Mouse (Mus musculus): ENCODE data around the gene Klri1. TPM values are rescaled to one million over a fixed set of nuclear protein-coding genes. Genes with fewer than 3 reads are reported as not detected.
"Not testable (repeated sequence)": the region's sequence is repeated elsewhere in the genome, so short reads cannot be mapped to it uniquely, and the experiment has no call there.

Gene Klri1
- total RNA-seq (2021) = not detected
- long read RNA-seq, experiment 1 = 0 reads
- long read RNA-seq, experiment 2 = 0 reads

DNA sequence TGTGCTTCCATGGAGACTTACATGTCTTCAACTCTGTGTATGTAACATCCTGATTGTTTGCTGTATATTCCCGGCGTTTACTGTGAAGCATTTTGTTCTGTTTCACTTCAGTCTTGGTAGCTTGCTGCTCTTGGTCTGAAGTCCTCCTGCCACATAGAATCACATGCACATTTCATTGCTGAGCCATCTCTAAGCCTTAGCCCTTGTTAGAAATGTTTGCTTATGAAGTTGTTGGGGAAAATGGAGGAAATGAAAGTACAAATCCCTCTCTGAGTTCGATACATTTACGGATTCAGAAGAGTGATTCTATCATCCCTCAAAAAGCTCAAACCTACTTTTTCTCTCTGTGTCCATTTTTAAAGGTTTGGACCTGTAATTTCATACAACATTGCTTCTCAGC, at the start of gene Klri1:
Gene Klri1 (minus strand): TSS at position 101 of the 400 bp plus-strand sequence.
- DNase-seq = no peak

DNA sequence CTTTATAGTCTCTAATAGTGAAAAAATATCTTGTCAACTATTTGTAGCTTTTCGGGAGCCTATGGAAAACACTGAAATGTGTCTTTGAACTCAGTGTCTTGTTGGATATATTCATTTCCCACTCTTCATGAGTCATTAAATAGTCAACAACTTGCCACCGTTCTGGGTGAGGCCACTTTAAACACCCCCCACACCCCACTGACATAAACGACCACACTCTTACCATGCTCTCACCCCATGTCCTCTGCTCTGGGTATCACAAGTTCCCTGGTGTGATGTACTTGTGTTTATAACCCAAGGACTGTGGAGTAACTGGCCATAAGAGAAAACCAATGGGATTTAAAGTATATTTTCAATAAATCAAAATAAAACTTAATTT, 30.7 kb upstream of the Klri1 start:
- no peak for DNase-seq

- no peak for DNase-seq
Measured at GRCm38 (mm10) chr6:129747016-129747653, 30.2 kb upstream of the Klri1 start.

GRCm38 (mm10) chr6:129746151-129746550, 29.2 kb upstream of the Klri1 start:
- no peak for DNase-seq

DNA sequence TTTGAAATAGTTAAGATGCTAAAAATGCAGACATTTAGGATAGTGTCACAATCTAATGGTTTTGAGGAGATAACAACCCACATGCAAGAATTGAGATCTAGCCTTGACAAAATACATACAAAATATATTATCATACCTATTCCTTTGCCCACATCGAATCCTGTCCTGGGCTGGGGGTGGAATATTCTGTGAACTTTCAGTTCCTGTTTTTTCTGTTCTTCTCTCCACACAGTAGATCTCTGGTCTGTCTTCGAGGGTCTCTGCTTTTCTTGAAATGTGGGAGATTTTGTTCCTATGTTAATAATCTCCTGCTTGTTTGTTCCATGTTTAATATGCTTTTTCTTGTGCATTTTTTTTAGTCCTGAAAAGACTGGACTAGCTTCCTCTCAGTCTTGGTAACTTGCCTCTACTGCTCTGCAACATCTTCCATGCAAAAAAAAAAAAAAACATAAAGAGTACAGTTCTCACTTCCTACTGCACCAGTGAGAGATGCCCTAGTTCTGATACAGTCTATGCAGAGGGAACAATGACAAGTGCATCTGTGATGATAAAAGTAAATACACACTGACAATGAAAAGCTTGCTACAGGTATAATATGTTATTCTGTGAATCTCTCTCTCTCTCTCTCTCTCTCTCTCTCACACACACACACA, 23.3 kb upstream of the Klri1 start, which contains the start of gene Klri2:
Gene Klri2 (minus strand): TSS at position 416 of the 653 bp plus-strand sequence.
- no peak for DNase-seq

DNA sequence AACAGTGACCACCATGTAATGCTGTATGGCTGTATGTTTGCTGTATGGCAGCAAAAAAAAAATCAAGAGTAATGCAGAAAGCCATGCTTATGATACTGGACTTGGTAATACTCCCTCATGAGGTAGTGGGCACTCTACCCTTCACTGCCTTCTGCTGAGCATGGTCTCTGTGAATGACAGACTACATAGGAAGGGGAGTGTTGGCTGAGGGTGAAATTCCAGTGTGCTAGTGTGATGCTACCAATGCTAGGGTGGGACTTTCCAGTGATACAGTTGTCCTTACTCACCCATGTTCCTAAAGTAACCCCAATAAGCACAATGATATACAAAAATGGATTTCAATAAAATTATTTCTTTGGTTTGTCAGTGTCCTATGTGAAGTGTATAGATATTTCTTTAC, 19.5 kb upstream of the Klri1 start:
- DNase-seq = no peak

- DNase-seq = no peak
Measured at GRCm38 (mm10) chr6:129727237-129727636, 10.3 kb upstream of the Klri1 start.

- no peak for DNase-seq
Measured at GRCm38 (mm10) chr6:129721390-129721789, 4.5 kb upstream of the Klri1 start.

GRCm38 (mm10) chr6:129720487-129720886, 3.6 kb upstream of the Klri1 start:
- no peak for DNase-seq

- no peak for DNase-seq
Measured at GRCm38 (mm10) chr6:129713566-129713965, 3.4 kb downstream of the Klri1 start.

- DNase-seq = not testable (repeated sequence)
Measured at GRCm38 (mm10) chr6:129691436-129691835, 25.5 kb downstream of the Klri1 start.

- DNase-seq = no peak
Measured at GRCm38 (mm10) chr6:129680379-129680778, 36.6 kb downstream of the Klri1 start.

DNA sequence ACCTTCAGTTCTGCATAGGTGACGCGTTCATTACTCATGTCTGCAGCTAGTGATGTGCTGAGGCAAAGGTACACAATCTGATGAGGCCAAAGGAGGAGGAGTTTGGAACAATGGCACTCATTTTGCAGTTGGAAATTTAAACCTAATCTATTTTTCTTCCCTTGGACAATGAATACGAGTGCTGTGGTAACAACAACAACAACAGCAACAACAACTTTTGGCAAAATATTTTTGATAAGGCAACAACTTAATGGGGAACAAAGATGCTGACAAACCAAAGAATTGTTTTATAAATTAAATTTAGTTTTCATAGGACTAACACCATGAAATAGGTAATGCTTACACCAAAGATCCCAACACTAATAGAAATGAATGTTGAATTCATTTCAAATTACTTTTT, 38.1 kb downstream of the Klri1 start, which contains the start of gene Klrc1:
Gene Klrc1 (minus strand): TSS at position 101 of the 400 bp plus-strand sequence.
- no peak for DNase-seq

- DNase-seq = not testable (repeated sequence)
Measured at GRCm38 (mm10) chr6:129661301-129661700, 55.6 kb downstream of the Klri1 start.

- not testable (repeated sequence) for DNase-seq
Measured at GRCm38 (mm10) chr6:129660589-129660988, 56.3 kb downstream of the Klri1 start, which contains the start of gene Klrc2. Klrc2 (minus strand) TSS chr6:129660689.

Small RNA genes within 50 kb of the gene (microRNA-seq; reads per million reads assigned to microRNA genes)
- 0 reads per million in 2 experiments for gene Mir680-1

Other genes with a start within 250 kb of the Klri1 start
- gene Olr1, start 210.0 kb downstream of the Klri1 start, total RNA-seq (2021) = under 1 TPM in 1 of 2 experiments, not detected in 1; 0.11 TPM
- gene Tmem52b, start 204.6 kb downstream of the Klri1 start, total RNA-seq (2021) = not detected
- 10 to 100 TPM; 30.3 to 32.8 TPM for gene Gabarapl1, start 184.0 kb downstream of the Klri1 start, total RNA-seq (2021)
- not detected for gene Klre1, start 139.2 kb downstream of the Klri1 start, total RNA-seq (2021)
- gene Klrd1, start 125.3 kb downstream of the Klri1 start, total RNA-seq (2021) = not detected
- not detected for gene Klrk1, start 93.3 kb downstream of the Klri1 start, total RNA-seq (2021)
- gene Klrc3, start 73.8 kb downstream of the Klri1 start, total RNA-seq (2021) = not detected
- gene Klrc2, start 56.4 kb downstream of the Klri1 start, total RNA-seq (2021) = not detected
- not detected for gene Klrc1, start 38.2 kb downstream of the Klri1 start, total RNA-seq (2021)
- not detected for gene Klri2, start 23.4 kb upstream of the Klri1 start, total RNA-seq (2021)
- not detected for gene Gm156, start 67.1 kb upstream of the Klri1 start, total RNA-seq (2021)
- not detected for gene Gm17631, start 145.5 kb upstream of the Klri1 start, total RNA-seq (2021)
- under 1 TPM in 1 of 2 experiments, not detected in 1; 0.23 TPM for gene Klra17, start 159.5 kb upstream of the Klri1 start, total RNA-seq (2021)
- not detected for gene Klra5, start 200.5 kb upstream of the Klri1 start, total RNA-seq (2021)

All from gastrocnemius, postnatal 10 days (tissue).